21 mouse cellular contexts compared by ENCODE assay signal in the genomic region with DNA sequence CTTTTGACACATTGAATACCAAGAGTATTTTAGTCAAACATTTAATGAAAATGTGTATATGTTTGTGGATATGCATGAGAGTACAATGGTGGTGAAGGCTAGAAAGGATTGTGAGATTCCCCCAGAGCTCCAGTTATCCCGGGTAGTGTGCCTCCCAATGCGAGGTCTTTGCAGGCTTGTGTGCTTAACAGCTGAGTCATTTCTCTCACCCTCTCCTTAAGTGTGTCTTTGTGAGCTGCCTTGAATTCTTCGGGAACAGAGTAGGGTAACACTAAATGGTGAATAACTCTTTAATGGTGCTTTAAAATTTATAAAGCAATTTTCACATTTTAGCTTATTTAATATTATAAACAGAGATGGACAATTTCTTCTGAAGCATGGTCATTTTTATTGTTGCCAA. TPM values are rescaled to one million over a fixed set of nuclear protein-coding genes. Genes with fewer than 3 reads are reported as not detected.
DNase-seq lines count a peak whose midpoint lies in the region; ATAC-seq and TF ChIP-seq lines count a peak whose summit lies in the region.
"Had no signal": no experiment of that assay in that cellular context is flagged by ENCODE, and none has a peak within 500 bp of the region (broad histone marks: within the 10 kb centered on the region; RNA-seq: fewer than 3 reads in every experiment).

No protein-coding gene starts in this region.

- no peaks in the 10 kb centered on the region for H3K4me1 ChIP-seq in lung, embryonic 14.5 days (ENCODE audit: insufficient read depth)
- H3K4me1 ChIP-seq in lung, embryonic 16.5 days (replicated peaks; ENCODE audit: control insufficient read depth, insufficient read depth, low read length) = peaks cover 3% of the 10 kb centered on the region; the same call in 1 of the 2 replicates
- H3K4me1 ChIP-seq in lung, postnatal 0 days (ENCODE audit: insufficient read depth, low read depth, low read length) = no peaks in the 10 kb centered on the region

- no peak for TF ChIP-seq EP300 in lung, postnatal 0 days (IDR thresholded peaks at IDR 0.05)

- no peak overlapping the region for H3K4me3 ChIP-seq in lung, embryonic 14.5 days (ENCODE audit: low read depth, low read length)
- no peak overlapping the region for H3K4me3 ChIP-seq in lung, embryonic 16.5 days (ENCODE audit: low read length)
- no peak overlapping the region for H3K4me3 ChIP-seq in lung, postnatal 0 days (ENCODE audit: low read depth, low read length)

- no peak overlapping the region for H3K27ac ChIP-seq in lung, embryonic 14.5 days (ENCODE audit: low read depth)
- H3K27ac ChIP-seq in lung, embryonic 16.5 days (ENCODE audit: low read length) = no peak overlapping the region
- no peak overlapping the region for H3K27ac ChIP-seq in lung, postnatal 0 days (ENCODE audit: low read length)

- no peaks in the 10 kb centered on the region for H3K27me3 ChIP-seq in lung, embryonic 14.5 days (ENCODE audit: insufficient read depth, low read length)
- no peaks in the 10 kb centered on the region for H3K27me3 ChIP-seq in lung, embryonic 16.5 days (ENCODE audit: control insufficient read depth, insufficient read depth, low read depth, low read length)
- no peaks in the 10 kb centered on the region for H3K27me3 ChIP-seq in lung, postnatal 0 days (replicated peaks; ENCODE audit: insufficient read depth, low read length)
- H3K27me3 ChIP-seq: CH12.LX had no signal

- H3K9ac ChIP-seq in lung, embryonic 14.5 days = no peak overlapping the region
- no peak overlapping the region for H3K9ac ChIP-seq in lung, embryonic 16.5 days (ENCODE audit: low read length)
- H3K9ac ChIP-seq in lung, postnatal 0 days (replicated peaks; ENCODE audit: low read depth) = no peak overlapping the region

- H3K4me2 ChIP-seq in lung, embryonic 14.5 days = no peak overlapping the region
- no peak overlapping the region for H3K4me2 ChIP-seq in lung, embryonic 16.5 days (ENCODE audit: low read depth, low read length)
- H3K4me2 ChIP-seq in lung, postnatal 0 days (replicated peaks; ENCODE audit: low read depth, low read length) = no peak overlapping the region

- no peak for ATAC-seq in lung, embryonic 14.5 days (ENCODE audit: insufficient read depth)
- peak; percentile 52; the same call in 1 of the 2 replicates for ATAC-seq in lung, embryonic 16.5 days (ENCODE audit: low read depth)
- ATAC-seq in lung, postnatal 0 days = peak; percentile 59
- ATAC-seq: activated CD4-positive, CD25-positive, alpha-beta regulatory T cell, adult 4 months; CD4-positive, CD25-positive, alpha-beta regulatory T cell, adult 4 months; Patski had no signal

- TF ChIP-seq CTCF in lung, embryonic 14.5 days (IDR thresholded peaks at IDR 0.05; ENCODE audit: low read depth) = no peak
- no peak for TF ChIP-seq CTCF in lung, postnatal 0 days (IDR thresholded peaks at IDR 0.05)

- H3K9me3 ChIP-seq in lung, embryonic 14.5 days (ENCODE audit: low read depth, low read length) = no peaks in the 10 kb centered on the region
- H3K9me3 ChIP-seq in lung, embryonic 16.5 days (ENCODE audit: control insufficient read depth, low read length) = no peaks in the 10 kb centered on the region
- H3K9me3 ChIP-seq in lung, postnatal 0 days (ENCODE audit: low read length) = no peaks in the 10 kb centered on the region

- no peaks in the 10 kb centered on the region for H3K36me3 ChIP-seq in lung, embryonic 14.5 days (ENCODE audit: insufficient read depth)
- H3K36me3 ChIP-seq in lung, embryonic 16.5 days (ENCODE audit: control insufficient read depth, insufficient read depth, low read length) = no peaks in the 10 kb centered on the region
- no peaks in the 10 kb centered on the region for H3K36me3 ChIP-seq in lung, postnatal 0 days (ENCODE audit: insufficient read depth, low read length)
- H3K36me3 ChIP-seq: G1E had no signal

- peak; percentile 42 for DNase-seq in lung, embryonic 14.5 days
- no peak for DNase-seq in lung, postnatal 4 days
- DNase-seq in lung, adult 18-20 months = no peak
- peak; percentile 57 for DNase-seq in lung, postnatal 0 days (ENCODE audit: low spot score)
- DNase-seq in lung, postnatal 14 days = no peak
- DNase-seq: adrenal gland, adult 2 months; adrenal gland, adult 8-10 months; adrenal gland, postnatal 10 days; adrenal gland, postnatal 14 days; adrenal gland, postnatal 25 days; adrenal gland, postnatal 36 days; B cell, adult 2 months; cerebellum, adult 11 months; cerebellum, adult 11-12 months; cerebellum, adult 18-20 months had no signal

- 28% methylated on average over 3 of the region's 3 CpGs for WGBS in lung, embryonic 14.5 days
- 29% methylated on average over 3 of the region's 3 CpGs for WGBS in lung, embryonic 16.5 days
- 21% methylated on average over 3 of the region's 3 CpGs for WGBS in lung, postnatal 0 days

RNA-seq across cellular contexts. Expression of gene Adamtsl1, which starts 8.3 kb away (rescaled TPM):
- polyA plus RNA-seq in lung, embryonic 14.5 days (2014; fragmentation: Nextera tagmentation; extraction: Ambion mirVana) = 14.2 and 15.0 TPM in 2 replicates
- polyA plus RNA-seq in lung, embryonic 16.5 days (2015; fragmentation: Nextera tagmentation; extraction: Ambion mirVana) = 16.9 and 23.0 TPM in 2 replicates
- 5.2 and 8.3 TPM in 2 replicates for polyA plus RNA-seq in lung, postnatal 0 days (2015; fragmentation: Nextera tagmentation; extraction: Ambion mirVana)
- polyA plus RNA-seq: CD4-positive, CD25-positive, alpha-beta regulatory T cell, adult 4 months; G1E; Patski had no signal

Comparison
In these comparisons a context has a peak if more than half of its experiments do, and no peak if none do; other contexts are left out.
1. DNase-seq: peak in lung, embryonic 14.5 days (single experiment) and lung, postnatal 0 days (single experiment); none in lung, postnatal 4 days (0 of 2), lung, adult 18-20 months (0 of 2) and lung, postnatal 14 days (single experiment).